Mouse (Mus musculus) macrophage (primary cell): ENCODE measurements around the gene Mef2a. TPM values are rescaled to one million over a fixed set of nuclear protein-coding genes. Genes with fewer than 3 reads are reported as not detected.

Experiments
- H3K27ac ChIP-seq: fragments of 350-480 bp; formaldehyde crosslinking; 2 replicates; pipeline ENCODE4 v1.9.0; 2021
- H3K36me3 ChIP-seq: fragments of 350-480 bp; formaldehyde crosslinking; 2 replicates; pipeline ENCODE4 v1.9.0; 2021; ENCODE audit errors: inconsistent target
- H3K4me3 ChIP-seq: fragments of 350-480 bp; formaldehyde crosslinking; 2 replicates; pipeline ENCODE4 v1.9.0; 2021; ENCODE audit errors: inconsistent target
- H3K79me2 ChIP-seq: fragments of 350-480 bp; formaldehyde crosslinking; 2 replicates; pipeline ENCODE4 v1.9.0; 2021; ENCODE audit errors: inconsistent target
- WGBS: methylation state at CpG from one replicate; pipeline ENCODE4 v1.1.7; 2026; ENCODE audit warnings: inconsistent platforms; ENCODE audit not compliant: missing documents; 5-methylcytosine and 5-hydroxymethylcytosine counted together
- polyA plus RNA-seq: library from polyadenylated mRNA; stranded (reverse); fragments of 250-400 nt; gene quantifications from 3 replicates; pipeline ENCODE4 v1.2.4, GENCODE M21; 2018; ENCODE audit warnings: inconsistent platforms

The Mef2a gene
- polyA plus RNA-seq, 1 experiment from 2014 or later = 57.0 TPM

DNA sequence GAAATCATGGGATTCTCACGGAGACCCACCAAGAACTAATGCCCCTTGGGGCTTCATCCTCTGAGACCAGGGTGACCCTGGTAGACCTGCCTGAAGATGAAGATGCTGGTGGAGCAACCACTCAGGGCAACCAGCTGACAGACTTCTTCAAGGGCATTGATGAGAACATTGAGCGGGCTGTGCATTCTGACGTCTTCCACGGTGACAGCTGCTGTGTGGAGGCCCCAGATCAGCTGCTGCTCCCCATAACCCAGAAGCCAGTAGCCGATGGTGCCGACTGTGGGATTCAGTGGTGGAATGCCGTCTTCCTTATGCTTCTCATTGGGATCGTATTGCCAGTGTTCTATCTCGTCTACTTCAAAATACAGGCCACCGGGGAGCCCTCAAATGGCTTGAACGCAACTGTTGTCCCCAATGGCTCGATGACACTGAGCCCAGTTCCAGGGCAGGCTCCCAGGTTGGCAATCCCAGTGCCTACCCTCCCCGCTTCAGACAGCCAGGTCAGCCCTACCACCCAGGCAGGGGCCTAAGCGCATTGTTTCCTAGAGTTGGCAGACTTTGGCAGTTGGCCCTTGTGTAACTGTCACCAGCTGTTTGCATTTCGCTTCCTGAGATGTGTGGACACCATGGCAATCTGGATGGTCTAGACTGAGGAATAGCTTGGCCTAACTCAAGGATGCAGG lies 146.6 kb downstream of the Mef2a start:
- H3K4me3 ChIP-seq = no peak overlapping the region
- H3K79me2 ChIP-seq = peaks cover 11% of the 10 kb centered on the region; the same call in 1 of the 2 replicates
- H3K27ac ChIP-seq = no peak overlapping the region
- 95% methylated on average over 15 of the region's 15 CpGs for WGBS
- H3K36me3 ChIP-seq = peaks cover 5% of the 10 kb centered on the region; the same call in 1 of the 2 replicates

DNA sequence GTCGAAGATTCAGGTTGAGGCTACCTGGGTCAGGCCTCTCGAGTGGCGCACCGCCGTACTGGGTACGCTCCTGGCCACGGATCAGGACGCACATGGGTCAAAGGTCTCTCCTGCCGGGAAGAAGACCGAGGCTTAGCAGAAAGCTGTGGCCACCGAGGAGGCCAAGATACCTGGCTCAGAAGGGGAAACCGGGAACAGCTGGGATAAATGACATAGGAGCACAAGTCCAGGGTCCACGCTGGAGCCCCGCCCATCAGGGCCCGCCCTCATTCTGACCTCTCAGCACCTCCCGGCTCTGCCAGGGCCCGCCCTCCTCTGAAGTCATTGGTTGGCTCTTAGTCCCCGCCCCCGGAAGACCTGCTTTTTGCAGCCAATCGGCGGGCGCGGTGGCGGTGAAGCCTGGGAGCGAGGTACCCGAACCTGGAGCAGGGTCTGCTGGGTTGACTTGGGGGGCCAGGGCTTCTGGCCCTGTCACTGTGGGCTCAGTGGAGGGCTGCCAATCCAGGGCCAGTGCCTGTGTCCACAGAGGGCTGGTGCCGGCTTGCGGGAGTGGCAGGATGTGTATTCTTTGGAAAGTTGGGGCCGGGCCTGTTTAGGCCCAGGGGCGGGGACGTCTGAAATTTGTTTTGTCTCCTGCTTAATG lies 150.3 kb downstream of the Mef2a start, which contains the start of gene Lysmd4:
Lysmd4 (plus strand) TSS at position 325 of the 643 bp plus-strand sequence.
- Histone ChIP-seq H3K27ac (peak within 1 kb of the TSS; percentile 33), H3K4me3 (peak within 1 kb of the TSS; percentile 92), H3K36me3 (peaks cover 5% of the 10 kb centered on the region; the same call in 1 of the 2 replicates), H3K79me2 (peaks cover 11% of the 10 kb centered on the region; the same call in 1 of the 2 replicates)
- WGBS = 3% methylated on average over 31 of the region's 31 CpGs

DNA sequence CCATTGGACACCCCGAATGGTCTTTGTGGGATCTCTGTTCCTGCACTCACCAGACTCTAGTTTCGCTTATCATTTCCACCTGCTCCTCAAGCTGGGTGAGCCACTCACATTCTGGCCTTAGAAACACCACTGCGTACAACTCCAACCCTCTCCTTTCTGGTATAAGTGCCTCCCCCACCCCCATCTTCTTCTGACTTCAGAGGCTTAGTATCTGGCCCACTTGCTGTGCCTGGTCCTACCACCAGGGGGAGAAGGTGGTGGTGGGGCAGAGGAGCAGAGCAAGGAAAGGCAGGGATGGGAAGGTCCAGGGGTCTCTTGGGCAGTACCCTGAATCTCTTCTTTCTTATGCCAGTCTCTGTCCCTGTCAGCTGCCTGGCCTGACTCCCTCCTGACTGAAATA lies 155.6 kb downstream of the Mef2a start:
- WGBS = 84% methylated on average over 3 of the region's 3 CpGs
- Histone ChIP-seq H3K79me2 (no peaks in the 10 kb centered on the region), H3K4me3 (no peak overlapping the region), H3K36me3 (no peaks in the 10 kb centered on the region), H3K27ac (no peak overlapping the region)

DNA sequence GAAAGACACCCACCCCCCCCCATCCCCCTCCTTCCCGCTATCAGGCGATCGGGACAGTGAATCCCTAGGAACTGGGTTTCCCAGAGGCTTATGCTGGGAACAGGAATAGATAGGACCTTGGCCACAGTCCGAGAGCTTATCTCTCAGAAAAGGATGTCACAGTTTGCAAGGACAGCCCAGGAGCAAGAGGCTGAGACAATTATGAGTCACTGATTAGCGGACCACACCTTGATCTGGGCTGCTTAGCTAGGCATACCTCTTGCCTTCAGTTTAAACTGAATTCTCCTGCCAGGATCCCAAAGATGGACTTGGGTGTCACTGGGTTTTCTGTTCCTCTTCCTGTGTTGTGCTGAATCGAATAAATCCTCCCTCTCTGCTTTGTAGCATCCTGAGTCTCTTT lies 156.3 kb downstream of the Mef2a start:
- H3K27ac ChIP-seq = no peak overlapping the region
- 82% methylated on average over 5 of the region's 6 CpGs for WGBS
- no peak overlapping the region for H3K4me3 ChIP-seq
- no peaks in the 10 kb centered on the region for H3K36me3 ChIP-seq
- no peaks in the 10 kb centered on the region for H3K79me2 ChIP-seq

DNA sequence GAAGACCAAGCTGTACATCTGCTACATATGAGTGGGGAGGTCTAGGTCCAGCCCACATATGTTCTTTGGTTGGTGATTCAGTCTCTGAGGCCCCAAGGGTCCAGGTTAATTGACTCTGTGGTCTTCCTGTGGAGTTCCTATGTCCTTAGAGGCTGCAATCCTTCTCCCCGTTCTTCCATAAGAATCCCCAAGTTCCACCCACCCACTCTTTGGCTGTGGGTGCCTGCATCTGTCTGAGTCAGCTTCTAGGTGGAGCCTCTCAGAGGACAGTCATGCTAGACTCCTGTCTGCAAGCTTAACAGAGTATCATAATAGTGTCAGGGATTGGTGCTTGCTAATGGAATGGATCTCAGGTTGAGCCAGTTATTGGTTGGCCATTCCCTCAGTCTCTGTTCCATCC lies 159.1 kb downstream of the Mef2a start:
- no peak overlapping the region for H3K27ac ChIP-seq
- no peak overlapping the region for H3K4me3 ChIP-seq
- no peaks in the 10 kb centered on the region for H3K36me3 ChIP-seq
- no peaks in the 10 kb centered on the region for H3K79me2 ChIP-seq
- WGBS = 86% methylated on average over 1 of the region's 1 CpGs

DNA sequence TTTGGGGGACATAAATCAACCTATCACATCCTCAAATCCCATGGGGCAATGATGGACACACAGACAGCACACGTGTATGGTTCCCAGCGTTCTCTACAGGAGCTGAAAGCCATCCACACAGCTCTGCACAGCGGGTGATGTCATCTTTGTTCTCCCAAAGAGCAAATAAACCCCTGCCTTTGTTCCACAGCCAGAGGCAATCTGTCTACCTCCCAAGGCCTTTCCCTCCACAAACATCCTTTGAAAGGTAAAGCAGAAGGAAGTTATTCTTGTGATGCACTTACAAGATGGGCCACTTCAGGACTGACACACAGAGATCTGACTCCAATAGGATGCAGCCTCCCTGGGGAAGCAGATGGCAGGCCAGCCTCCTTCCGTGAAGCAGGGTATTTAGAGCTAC lies 160.7 kb downstream of the Mef2a start:
- no peaks in the 10 kb centered on the region for H3K79me2 ChIP-seq
- H3K27ac ChIP-seq = no peak overlapping the region
- H3K4me3 ChIP-seq = no peak overlapping the region
- 89% methylated on average over 4 of the region's 4 CpGs for WGBS
- no peaks in the 10 kb centered on the region for H3K36me3 ChIP-seq

DNA sequence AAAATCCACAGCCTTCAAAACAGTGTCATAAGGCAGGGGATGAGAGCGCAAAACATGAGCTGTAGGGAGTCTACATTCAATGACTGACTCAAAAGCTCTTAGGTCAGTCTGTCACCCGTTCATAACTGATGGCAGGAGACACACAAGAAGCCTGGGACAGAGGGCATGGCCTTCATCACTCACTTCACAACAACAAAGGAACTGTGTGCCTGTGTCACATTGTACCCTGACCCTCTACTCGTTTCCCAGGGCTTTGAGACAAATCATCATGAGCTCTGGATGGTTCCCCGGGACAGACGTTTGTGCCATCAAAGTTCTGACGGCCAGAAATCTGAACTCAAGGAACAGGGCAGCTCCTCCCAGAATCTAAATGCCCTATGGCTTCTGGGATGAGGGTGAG lies 161.3 kb downstream of the Mef2a start:
- Histone ChIP-seq H3K4me3 (no peak overlapping the region), H3K79me2 (no peaks in the 10 kb centered on the region), H3K36me3 (no peaks in the 10 kb centered on the region), H3K27ac (no peak overlapping the region)
- WGBS = 83% methylated on average over 6 of the region's 6 CpGs

DNA sequence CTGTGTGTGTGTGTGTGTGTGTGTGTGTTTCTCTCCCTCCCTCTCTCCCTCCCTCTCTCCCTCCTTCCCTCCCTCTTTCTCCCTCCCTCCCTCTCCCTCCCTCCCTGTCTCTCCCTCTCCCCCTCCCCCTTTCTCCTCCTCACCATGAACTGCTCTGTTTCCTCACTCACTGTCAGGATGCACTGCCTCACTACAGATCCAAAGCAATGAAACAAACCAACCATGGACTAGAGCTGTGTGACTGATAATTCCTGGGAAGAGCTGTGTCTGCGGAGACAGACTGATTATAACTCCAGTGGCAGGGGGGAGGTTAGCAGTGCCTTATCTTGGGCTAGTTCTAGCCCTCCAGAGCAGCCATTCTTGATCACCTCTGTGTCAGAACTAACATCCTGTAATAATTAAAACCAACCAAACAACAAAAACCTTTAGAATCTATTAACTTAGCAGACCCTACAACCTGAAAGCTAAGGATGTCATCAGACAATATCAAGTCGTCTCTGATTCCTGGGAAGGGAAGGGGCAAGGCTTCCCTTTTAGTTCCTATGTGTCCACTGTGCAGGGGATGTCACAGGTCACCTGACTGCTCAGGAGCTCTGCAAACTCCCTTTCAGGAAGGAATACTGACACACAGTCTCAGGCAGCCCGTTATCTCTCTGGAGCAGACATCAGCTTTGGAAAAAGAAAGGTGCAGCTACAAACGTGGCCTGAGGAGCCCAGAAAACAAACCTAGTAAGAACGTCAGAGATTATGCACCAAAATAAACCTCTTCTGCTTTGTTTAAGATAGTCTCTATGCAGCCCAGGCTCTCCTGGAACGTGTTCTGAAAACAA lies 162.4 kb downstream of the Mef2a start:
- Histone ChIP-seq H3K79me2 (no peaks in the 10 kb centered on the region), H3K36me3 (no peaks in the 10 kb centered on the region), H3K4me3 (no peak overlapping the region), H3K27ac (no peak overlapping the region)
- WGBS = 59% methylated on average over 6 of the region's 6 CpGs

DNA sequence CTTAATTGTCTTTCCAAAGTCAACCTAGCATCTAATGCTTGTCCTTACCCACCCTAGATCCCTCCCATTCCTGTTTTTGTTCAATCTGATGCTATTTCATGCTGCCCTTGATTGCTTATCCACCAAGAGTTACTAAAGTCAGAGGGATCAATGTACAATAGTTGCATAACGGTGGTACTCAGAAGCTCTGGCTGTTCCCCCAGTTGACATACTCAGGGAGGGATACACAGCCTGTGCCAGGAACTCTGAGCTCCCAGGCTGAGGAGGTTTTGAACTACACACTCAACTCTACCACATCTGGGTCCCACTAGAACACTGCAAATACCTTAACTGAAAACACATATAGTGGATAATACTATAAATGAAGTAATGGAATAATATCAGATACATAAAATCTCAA lies 164.3 kb downstream of the Mef2a start:
- H3K4me3 ChIP-seq = no peak overlapping the region
- 82% methylated on average over 1 of the region's 1 CpGs for WGBS
- H3K79me2 ChIP-seq = no peaks in the 10 kb centered on the region
- H3K27ac ChIP-seq = no peak overlapping the region
- no peaks in the 10 kb centered on the region for H3K36me3 ChIP-seq

DNA sequence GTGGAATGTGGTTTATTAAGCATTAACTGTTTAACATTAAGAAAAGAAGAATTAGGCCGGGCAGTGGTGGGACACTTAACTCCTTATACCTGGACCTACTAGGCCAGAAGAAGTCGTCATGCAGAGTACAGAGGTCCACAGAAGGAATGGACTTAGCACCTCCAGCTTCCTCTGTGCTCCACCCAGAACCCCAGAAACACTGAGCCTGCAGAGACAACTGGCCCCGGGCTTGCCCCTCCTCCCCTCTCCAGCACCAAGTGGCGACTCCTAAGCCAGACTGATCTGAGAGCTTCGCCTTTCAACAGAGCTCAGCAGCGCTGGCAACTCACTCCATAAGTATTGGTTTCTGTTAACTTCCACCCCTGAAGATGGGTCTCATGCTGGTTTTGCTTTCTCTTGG lies 165.0 kb downstream of the Mef2a start:
- no peak overlapping the region for H3K4me3 ChIP-seq
- no peak overlapping the region for H3K27ac ChIP-seq
- no peaks in the 10 kb centered on the region for H3K36me3 ChIP-seq
- 48% methylated on average over 6 of the region's 6 CpGs for WGBS
- no peaks in the 10 kb centered on the region for H3K79me2 ChIP-seq

DNA sequence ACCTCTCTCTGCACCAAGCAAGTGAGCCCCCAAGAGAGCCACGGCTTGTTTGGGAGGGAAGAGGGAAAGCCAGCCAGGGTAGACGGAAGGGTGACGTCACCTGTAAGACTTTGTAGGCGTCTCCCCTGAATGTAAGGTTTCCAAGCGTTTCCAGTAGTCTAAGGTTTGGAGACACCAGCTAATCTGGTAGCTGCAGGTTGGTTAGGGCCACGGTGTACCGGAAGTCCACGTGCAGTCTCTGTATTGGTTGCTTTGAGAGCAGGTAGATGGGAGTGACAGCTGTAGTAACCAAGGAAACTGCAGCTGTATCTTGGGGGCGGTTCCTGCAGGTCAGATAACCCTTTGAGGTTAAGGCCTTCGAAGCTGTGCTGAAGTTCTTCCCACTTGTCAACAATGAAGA lies 166.2 kb downstream of the Mef2a start:
- Histone ChIP-seq H3K4me3 (no peak overlapping the region), H3K79me2 (no peaks in the 10 kb centered on the region), H3K27ac (no peak overlapping the region), H3K36me3 (no peaks in the 10 kb centered on the region)
- WGBS = 75% methylated on average over 10 of the region's 10 CpGs

DNA sequence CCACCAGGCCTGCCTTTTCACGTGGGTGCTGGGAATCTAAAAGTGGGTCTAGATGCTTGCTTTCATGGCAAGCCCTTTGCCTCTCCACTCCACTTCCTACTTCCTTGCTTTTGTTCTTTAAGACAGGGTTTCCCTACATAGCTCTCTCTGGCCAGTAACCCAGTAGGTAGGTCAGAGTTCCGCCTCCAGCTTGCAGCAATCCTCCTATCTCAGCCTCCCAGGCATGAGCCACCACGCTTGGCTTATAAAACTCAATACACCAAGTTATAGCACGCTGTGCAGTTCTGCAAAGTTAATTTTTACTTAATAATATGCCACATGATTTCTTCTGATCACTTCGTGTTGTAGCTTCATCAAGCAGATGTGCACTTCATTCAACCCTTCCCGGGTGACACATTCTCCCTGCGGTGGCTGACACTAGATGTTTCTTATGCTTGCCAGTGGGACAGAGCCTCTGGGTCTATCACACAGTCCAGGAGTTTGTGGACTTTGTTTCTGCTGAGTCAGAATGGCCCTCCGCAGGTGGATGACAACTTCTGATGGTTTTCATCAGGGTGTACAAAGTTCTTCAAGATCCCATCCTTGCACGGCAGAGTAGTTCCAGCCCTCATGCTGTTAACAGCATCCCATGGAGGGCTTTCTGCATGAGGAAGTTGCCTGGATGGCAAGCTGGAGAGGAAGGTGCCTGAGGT lies 166.8 kb downstream of the Mef2a start:
- no peaks in the 10 kb centered on the region for H3K36me3 ChIP-seq
- no peak overlapping the region for H3K4me3 ChIP-seq
- no peaks in the 10 kb centered on the region for H3K79me2 ChIP-seq
- no peak overlapping the region for H3K27ac ChIP-seq
- 85% methylated on average over 9 of the region's 9 CpGs for WGBS

DNA sequence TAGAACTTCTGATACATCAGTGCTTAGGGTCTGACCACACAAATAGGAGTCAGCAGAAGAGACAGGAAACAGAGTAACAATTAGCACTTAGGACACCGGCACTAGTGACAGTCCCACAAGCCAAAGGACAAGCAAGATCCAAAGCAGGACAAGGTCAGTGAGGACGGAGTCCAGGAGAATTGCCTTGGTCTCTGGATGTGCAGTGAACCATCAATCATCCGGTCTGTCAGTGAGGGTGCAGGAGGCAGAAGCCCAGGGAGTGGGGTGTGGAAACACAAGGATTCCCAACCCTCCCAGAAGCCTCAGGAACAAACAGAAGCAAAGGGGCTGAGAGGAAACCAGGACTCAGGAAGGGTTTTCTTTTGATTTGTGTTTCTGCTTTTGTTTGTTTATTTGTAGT lies 169.0 kb downstream of the Mef2a start:
- 85% methylated on average over 3 of the region's 3 CpGs for WGBS
- no peaks in the 10 kb centered on the region for H3K36me3 ChIP-seq
- no peak overlapping the region for H3K27ac ChIP-seq
- no peak overlapping the region for H3K4me3 ChIP-seq
- H3K79me2 ChIP-seq = no peaks in the 10 kb centered on the region

DNA sequence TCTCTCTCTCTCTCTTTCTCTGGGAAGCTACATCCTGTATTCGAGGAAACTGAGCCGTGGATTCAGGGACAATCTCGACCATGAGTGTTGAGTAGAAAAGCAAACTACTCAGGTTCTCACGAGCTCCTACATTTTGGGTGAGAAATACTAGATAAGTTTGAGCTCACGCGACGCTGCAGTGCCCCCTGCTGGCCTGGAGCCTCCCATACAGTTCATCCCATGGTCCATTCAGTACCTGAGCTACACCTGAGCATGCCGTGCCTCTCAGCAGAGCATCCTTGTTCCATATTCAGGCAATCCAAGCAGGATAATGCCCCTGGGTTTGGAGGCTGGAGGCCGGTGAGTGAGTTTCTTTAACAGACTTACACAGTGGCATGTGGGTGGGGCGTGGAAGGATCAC lies 173.2 kb downstream of the Mef2a start:
- no peak overlapping the region for H3K4me3 ChIP-seq
- no peak overlapping the region for H3K27ac ChIP-seq
- no peaks in the 10 kb centered on the region for H3K36me3 ChIP-seq
- 17% methylated on average over 10 of the region's 10 CpGs for WGBS
- H3K79me2 ChIP-seq = no peaks in the 10 kb centered on the region
